Mouse (Mus musculus) cortical plate, adult 2 months (tissue): ENCODE results near the gene Wdr60.

Source experiments
- CTCF ChIP-seq: fragments of 200-500 bp; IDR thresholded peaks from 2 replicates; pipeline ENCODE4 v1.5.1; 2011; ENCODE audit warnings: mild to moderate bottlenecking, control low read depth, low read length; ENCODE audit not compliant: insufficient read depth; ENCODE audit errors: extremely low read depth
- POLR2A ChIP-seq: fragments of 200-500 bp; IDR thresholded peaks from 2 replicates; pipeline ENCODE4 v1.6.1; 2011; ENCODE audit warnings: mild to moderate bottlenecking, low read length, control low read depth; ENCODE audit not compliant: insufficient read depth; ENCODE audit errors: extremely low read depth

GRCm38 (mm10) chr12:116193952-116194351, 68.9 kb downstream of the Wdr60 start:
- TF ChIP-seq POLR2A = no peak
- no peak for TF ChIP-seq CTCF
